Mouse (Mus musculus) stomach, embryonic 16.5 days (tissue): ENCODE results near the gene Slc10a6. TPM values are rescaled to one million over a fixed set of nuclear protein-coding genes. Genes with fewer than 3 reads are reported as not detected.
A peak's percentile ranks its signal among the peaks of the same experiment; 100 is the strongest.

ENCODE experiments used
- ATAC-seq: fragments of 200-750 bp; cut with Nextera tagmentation; 2 replicates; pipeline ENCODE4 v1.8.0; 2017; ENCODE audit warnings: moderate number of reproducible peaks, moderate TSS enrichment; ENCODE audit not compliant: insufficient read depth, low FRiP score
- H3K27ac ChIP-seq: fragments of 300-500 bp; sonication (generic); 2 replicates; pipeline ENCODE4 v1.5.1; 2014; ENCODE audit warnings: low read length
- H3K27me3 ChIP-seq: fragments of 300-500 bp; sonication (generic); 2 replicates; pipeline ENCODE4 v1.6.1; 2014; ENCODE audit warnings: low read length, control low read depth, mixed read lengths; ENCODE audit not compliant: control insufficient read depth, insufficient read depth
- H3K36me3 ChIP-seq: fragments of 300-500 bp; sonication (generic); 2 replicates; pipeline ENCODE4 v1.6.1; 2014; ENCODE audit warnings: low read length; ENCODE audit not compliant: control insufficient read depth, insufficient read depth
- H3K4me1 ChIP-seq: fragments of 300-500 bp; sonication (generic); 2 replicates; pipeline ENCODE4 v1.6.1; 2014; ENCODE audit warnings: low read length, control low read depth, mixed read lengths; ENCODE audit not compliant: control insufficient read depth, insufficient read depth
- H3K4me2 ChIP-seq: fragments of 300-500 bp; sonication (generic); 2 replicates; pipeline ENCODE4 v1.6.1; 2014; ENCODE audit warnings: low read depth, low read length, mixed read lengths
- H3K4me3 ChIP-seq: fragments of 300-500 bp; sonication (generic); replicated peaks from 2 replicates; pipeline ENCODE4 v1.5.1; 2014; ENCODE audit warnings: mild to moderate bottlenecking, low read length
- H3K9ac ChIP-seq: fragments of 300-500 bp; sonication (generic); 2 replicates; pipeline ENCODE4 v1.6.1; 2014; ENCODE audit warnings: low read length
- H3K9me3 ChIP-seq: fragments of 300-500 bp; sonication (generic); replicated peaks from 2 replicates; pipeline ENCODE4 v1.6.1; 2016; ENCODE audit warnings: low read length, control low read depth; ENCODE audit not compliant: control insufficient read depth
- WGBS: fragments of 180-500 bp; shearing (Covaris S2); extraction: QIAGEN DNeasy Blood & Tissue Kit; methylation state at CpG from one replicate; pipeline ENCODE4 v1.1.7; 2014; 5-methylcytosine and 5-hydroxymethylcytosine counted together
- polyA plus RNA-seq: library from polyadenylated mRNA; unstranded; fragments of >200 nt; fragmentation: Nextera tagmentation; extraction: Ambion mirVana; gene quantifications from 2 replicates; pipeline ENCODE4 v1.2.1, GENCODE M21; 2015

Slc10a6 gene
- 1.7 and 4.7 TPM in 2 replicates for polyA plus RNA-seq

- peak; percentile 85 for ATAC-seq
- no peak within 1 kb of the TSS for H3K4me3 ChIP-seq
- peak within 1 kb of the TSS; percentile 60 for H3K27ac ChIP-seq
- no peak within 1 kb of the TSS for H3K9ac ChIP-seq
- H3K36me3 ChIP-seq: no peaks in the 10 kb centered on the region
- peaks cover 9% of the 10 kb centered on the region; the same call in 1 of the 2 replicates for H3K4me1 ChIP-seq
- H3K27me3 ChIP-seq: no peaks in the 10 kb centered on the region
- no peaks in the 10 kb centered on the region for H3K9me3 ChIP-seq
- 44% methylated on average over 17 of the region's 17 CpGs for WGBS
- H3K4me2 ChIP-seq: no peak within 1 kb of the TSS
Measured at GRCm38 (mm10) chr5:103629111-103629764, at the start of gene Slc10a6. Slc10a6 (minus strand) TSS chr5:103629403.

GRCm38 (mm10) chr5:103678974-103679373 is 49.8 kb upstream of the Slc10a6 start:
- WGBS: 91% methylated on average over 5 of the region's 5 CpGs
- H3K4me1 ChIP-seq: 0 out of 2 replicates have a peak, but pooled peaks cover under 1% of the 10 kb centered on the region
- no peaks in the 10 kb centered on the region for H3K36me3 ChIP-seq
- no peak overlapping the region for H3K4me2 ChIP-seq
- H3K4me3 ChIP-seq: no peak overlapping the region
- no peak overlapping the region for H3K27ac ChIP-seq
- no peaks in the 10 kb centered on the region for H3K9me3 ChIP-seq
- no peak for ATAC-seq
- no peaks in the 10 kb centered on the region for H3K27me3 ChIP-seq
- no peak overlapping the region for H3K9ac ChIP-seq

GRCm38 (mm10) chr5:103677894-103678293 is 48.7 kb upstream of the Slc10a6 start:
- Histone ChIP-seq H3K4me3 (no peak overlapping the region), H3K36me3 (no peaks in the 10 kb centered on the region), H3K9me3 (no peaks in the 10 kb centered on the region), H3K9ac (no peak overlapping the region), H3K27ac (no peak overlapping the region), H3K4me1 (0 out of 2 replicates have a peak, but pooled peaks cover 4% of the 10 kb centered on the region), H3K27me3 (no peaks in the 10 kb centered on the region), H3K4me2 (no peak overlapping the region)
- WGBS: 79% methylated on average over 6 of the region's 6 CpGs
- no peak for ATAC-seq

- H3K9ac ChIP-seq: no peak overlapping the region
- H3K27me3 ChIP-seq: no peaks in the 10 kb centered on the region
- no peak overlapping the region for H3K27ac ChIP-seq
- ATAC-seq: peak; percentile 16; the same call in 1 of the 2 replicates
- no peak overlapping the region for H3K4me2 ChIP-seq
- no peaks in the 10 kb centered on the region for H3K9me3 ChIP-seq
- WGBS: 65% methylated on average over 6 of the region's 6 CpGs
- no peak overlapping the region for H3K4me3 ChIP-seq
- H3K36me3 ChIP-seq: no peaks in the 10 kb centered on the region
- H3K4me1 ChIP-seq: 0 out of 2 replicates have a peak, but pooled peaks cover 4% of the 10 kb centered on the region
Measured at GRCm38 (mm10) chr5:103676289-103676881, 47.2 kb upstream of the Slc10a6 start.

- H3K4me3 ChIP-seq: no peak overlapping the region
- 48% methylated on average over 6 of the region's 6 CpGs for WGBS
Measured at GRCm38 (mm10) chr5:103674482-103674881, 45.3 kb upstream of the Slc10a6 start.

GRCm38 (mm10) chr5:103673611-103674010 is 44.4 kb upstream of the Slc10a6 start:
- no peak for ATAC-seq
- 76% methylated on average over 4 of the region's 4 CpGs for WGBS
- H3K36me3 ChIP-seq: no peaks in the 10 kb centered on the region

More at GRCm38 (mm10) chr5:103674482-103674881, 45.3 kb upstream of the Slc10a6 start:
- Histone ChIP-seq H3K4me1 (peaks cover 4% of the 10 kb centered on the region; the same call in 1 of the 2 replicates), H3K9me3 (no peaks in the 10 kb centered on the region), H3K36me3 (no peaks in the 10 kb centered on the region), H3K9ac (no peak overlapping the region), H3K27me3 (no peaks in the 10 kb centered on the region), H3K4me2 (no peak overlapping the region), H3K27ac (no peak overlapping the region)
- no peak for ATAC-seq

GRCm38 (mm10) chr5:103671858-103672257 is 42.7 kb upstream of the Slc10a6 start:
- peak; percentile 70; the same call in 1 of the 2 replicates for ATAC-seq
- WGBS: 43% methylated on average over 3 of the region's 3 CpGs
- peaks cover 10% of the 10 kb centered on the region; the same call in 1 of the 2 replicates for H3K4me1 ChIP-seq
- no peak overlapping the region for H3K4me3 ChIP-seq
- no peak overlapping the region for H3K4me2 ChIP-seq
- peak overlapping the region; percentile 85 for H3K27ac ChIP-seq
- no peaks in the 10 kb centered on the region for H3K9me3 ChIP-seq
- H3K36me3 ChIP-seq: no peaks in the 10 kb centered on the region
- H3K27me3 ChIP-seq: no peaks in the 10 kb centered on the region
- H3K9ac ChIP-seq: no peak overlapping the region

More at GRCm38 (mm10) chr5:103673611-103674010, 44.4 kb upstream of the Slc10a6 start:
- Histone ChIP-seq H3K9ac (no peak overlapping the region), H3K4me3 (no peak overlapping the region), H3K27me3 (no peaks in the 10 kb centered on the region), H3K4me1 (peaks cover 5% of the 10 kb centered on the region; the same call in 1 of the 2 replicates), H3K27ac (no peak overlapping the region), H3K4me2 (no peak overlapping the region), H3K9me3 (no peaks in the 10 kb centered on the region)

GRCm38 (mm10) chr5:103665876-103666275 is 36.7 kb upstream of the Slc10a6 start:
- ATAC-seq: no peak
- H3K4me3 ChIP-seq: no peak overlapping the region
- H3K4me1 ChIP-seq: peaks cover 6% of the 10 kb centered on the region; the same call in 1 of the 2 replicates
- no peak overlapping the region for H3K27ac ChIP-seq
- H3K4me2 ChIP-seq: no peak overlapping the region
- 69% methylated on average over 2 of the region's 2 CpGs for WGBS
- no peaks in the 10 kb centered on the region for H3K27me3 ChIP-seq
- H3K9me3 ChIP-seq: no peaks in the 10 kb centered on the region
- H3K36me3 ChIP-seq: no peaks in the 10 kb centered on the region
- no peak overlapping the region for H3K9ac ChIP-seq

GRCm38 (mm10) chr5:103664932-103665331 is 35.7 kb upstream of the Slc10a6 start:
- no peak for ATAC-seq
- Histone ChIP-seq H3K27ac (no peak overlapping the region), H3K36me3 (no peaks in the 10 kb centered on the region), H3K4me1 (0 out of 2 replicates have a peak, but pooled peaks cover 6% of the 10 kb centered on the region), H3K9me3 (no peaks in the 10 kb centered on the region), H3K4me2 (no peak overlapping the region), H3K27me3 (no peaks in the 10 kb centered on the region), H3K4me3 (no peak overlapping the region), H3K9ac (no peak overlapping the region)
- 70% methylated on average over 9 of the region's 9 CpGs for WGBS
